Mouse (Mus musculus): ENCODE results near the gene Cdkn1a. TPM values are rescaled to one million over a fixed set of nuclear protein-coding genes. Genes with fewer than 3 reads are reported as not detected.
"Not testable (repeated sequence)": the region's sequence is repeated elsewhere in the genome, so short reads cannot be mapped to it uniquely, and the experiment has no call there.

Cdkn1a gene
- polyA plus RNA-seq, 1 experiment from 2014 or later = 10.1 TPM

DNA sequence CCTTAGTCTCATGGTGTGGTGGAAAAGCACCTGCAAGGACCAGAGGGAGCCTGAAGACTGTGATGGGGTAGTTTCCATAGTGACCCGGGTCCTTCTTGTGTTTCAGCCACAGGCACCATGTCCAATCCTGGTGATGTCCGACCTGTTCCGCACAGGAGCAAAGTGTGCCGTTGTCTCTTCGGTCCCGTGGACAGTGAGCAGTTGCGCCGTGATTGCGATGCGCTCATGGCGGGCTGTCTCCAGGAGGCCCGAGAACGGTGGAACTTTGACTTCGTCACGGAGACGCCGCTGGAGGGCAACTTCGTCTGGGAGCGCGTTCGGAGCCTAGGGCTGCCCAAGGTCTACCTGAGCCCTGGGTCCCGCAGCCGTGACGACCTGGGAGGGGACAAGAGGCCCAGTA, 7.5 kb downstream of the Cdkn1a start:
- no peak overlapping the region for H3K9ac ChIP-seq
- DNase-seq = no peak
- 0 out of 2 replicates have a peak, but pooled peaks cover 3% of the 10 kb centered on the region for H3K36me3 ChIP-seq
- no peaks in the 10 kb centered on the region for H3K9me3 ChIP-seq (replicated peaks)
- ATAC-seq (ENCODE audit: low read depth) = no peak
- WGBS (ENCODE audit: insufficient replicate concordance) = 84% methylated on average over 24 of the region's 24 CpGs
- H3K27me3 ChIP-seq = peaks cover 28% of the 10 kb centered on the region
- H3K4me1 ChIP-seq (replicated peaks) = peaks cover 29% of the 10 kb centered on the region
- H3K27ac ChIP-seq = no peak overlapping the region
- no peak overlapping the region for H3K4me2 ChIP-seq
- no peak overlapping the region for H3K4me3 ChIP-seq (replicated peaks)

DNA sequence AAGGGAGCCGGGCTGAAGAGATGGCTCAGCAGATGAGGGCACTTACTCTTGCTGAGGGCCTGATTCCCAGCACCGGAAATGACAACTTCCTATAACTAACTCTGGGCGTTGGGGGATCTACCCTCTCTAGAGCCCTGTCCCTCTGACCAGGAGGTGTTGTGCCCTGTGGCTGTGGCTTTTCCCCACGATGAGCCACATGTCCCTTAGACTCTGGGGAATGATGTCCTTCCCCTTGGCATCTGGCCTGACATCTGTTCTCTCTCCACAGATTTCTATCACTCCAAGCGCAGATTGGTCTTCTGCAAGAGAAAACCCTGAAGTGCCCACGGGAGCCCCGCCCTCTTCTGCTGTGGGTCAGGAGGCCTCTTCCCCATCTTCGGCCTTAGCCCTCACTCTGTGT, 8.3 kb downstream of the Cdkn1a start:
- no peak for DNase-seq
- ATAC-seq (ENCODE audit: low read depth) = no peak
- Histone ChIP-seq H3K4me1 (replicated peaks) (peaks cover 21% of the 10 kb centered on the region), H3K4me3 (replicated peaks) (no peak overlapping the region), H3K9me3 (replicated peaks) (no peaks in the 10 kb centered on the region), H3K27me3 (peaks cover 20% of the 10 kb centered on the region), H3K9ac (no peak overlapping the region), H3K36me3 (0 out of 2 replicates have a peak, but pooled peaks cover 3% of the 10 kb centered on the region), H3K27ac (no peak overlapping the region), H3K4me2 (no peak overlapping the region)
- WGBS (ENCODE audit: insufficient replicate concordance) = 33% methylated on average over 8 of the region's 8 CpGs

- peaks cover 5% of the 10 kb centered on the region; the same call in 1 of the 2 replicates for H3K27me3 ChIP-seq
- no peaks in the 10 kb centered on the region for H3K9me3 ChIP-seq (replicated peaks)
- H3K4me3 ChIP-seq (replicated peaks) = no peak overlapping the region
- WGBS (ENCODE audit: insufficient replicate concordance) = 81% methylated on average over 7 of the region's 7 CpGs
- no peak for ATAC-seq (ENCODE audit: low read depth)
- 0 out of 2 replicates have a peak, but pooled peaks cover 3% of the 10 kb centered on the region for H3K36me3 ChIP-seq
- H3K4me1 ChIP-seq (replicated peaks) = peaks cover 6% of the 10 kb centered on the region
- H3K9ac ChIP-seq = no peak overlapping the region
- H3K4me2 ChIP-seq = no peak overlapping the region
- H3K27ac ChIP-seq = no peak overlapping the region
- no peak for DNase-seq
Measured at GRCm38 (mm10) chr17:29100627-29101026, 9.9 kb downstream of the Cdkn1a start.

GRCm38 (mm10) chr17:29110356-29110755, 19.6 kb downstream of the Cdkn1a start:
- ATAC-seq (ENCODE audit: low read depth); H3K4me3 ChIP-seq (replicated peaks): not testable (repeated sequence)

DNA sequence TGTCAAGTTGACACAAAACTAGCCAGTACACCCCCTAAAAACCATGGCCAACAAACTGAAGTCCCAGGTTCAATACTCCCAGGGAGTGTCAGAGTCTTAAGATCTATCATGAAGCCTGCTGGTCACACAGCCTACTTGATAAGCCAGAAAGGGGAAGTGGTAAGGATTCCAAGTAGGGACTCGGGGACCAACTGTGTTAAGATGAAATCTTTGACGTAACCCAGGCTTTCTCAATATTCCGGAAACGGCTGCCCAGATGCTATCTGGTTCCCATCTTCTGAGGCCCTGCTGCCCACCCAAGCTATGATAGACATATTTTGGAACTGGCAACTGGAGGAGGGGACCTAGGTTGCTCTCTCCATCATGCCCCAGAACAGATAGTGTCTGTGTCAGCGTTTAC, 20.6 kb downstream of the Cdkn1a start:
- Histone ChIP-seq H3K27me3 (no peaks in the 10 kb centered on the region), H3K4me1 (replicated peaks) (0 out of 2 replicates have a peak, but pooled peaks cover 6% of the 10 kb centered on the region), H3K4me2 (no peak overlapping the region), H3K9ac (no peak overlapping the region), H3K9me3 (replicated peaks) (no peaks in the 10 kb centered on the region), H3K4me3 (replicated peaks) (no peak overlapping the region), H3K27ac (no peak overlapping the region), H3K36me3 (no peaks in the 10 kb centered on the region)
- DNase-seq = no peak
- no peak for ATAC-seq (ENCODE audit: low read depth)
- WGBS (ENCODE audit: insufficient replicate concordance) = 14% methylated on average over 5 of the region's 5 CpGs

More at GRCm38 (mm10) chr17:29110356-29110755, 19.6 kb downstream of the Cdkn1a start:
- H3K4me1 ChIP-seq (replicated peaks); DNase-seq; H3K9ac ChIP-seq; H3K36me3 ChIP-seq; H3K27me3 ChIP-seq; H3K9me3 ChIP-seq (replicated peaks); H3K4me2 ChIP-seq; H3K27ac ChIP-seq: not testable (repeated sequence)
- 61% methylated on average over 6 of the region's 6 CpGs for WGBS (ENCODE audit: insufficient replicate concordance)

DNA sequence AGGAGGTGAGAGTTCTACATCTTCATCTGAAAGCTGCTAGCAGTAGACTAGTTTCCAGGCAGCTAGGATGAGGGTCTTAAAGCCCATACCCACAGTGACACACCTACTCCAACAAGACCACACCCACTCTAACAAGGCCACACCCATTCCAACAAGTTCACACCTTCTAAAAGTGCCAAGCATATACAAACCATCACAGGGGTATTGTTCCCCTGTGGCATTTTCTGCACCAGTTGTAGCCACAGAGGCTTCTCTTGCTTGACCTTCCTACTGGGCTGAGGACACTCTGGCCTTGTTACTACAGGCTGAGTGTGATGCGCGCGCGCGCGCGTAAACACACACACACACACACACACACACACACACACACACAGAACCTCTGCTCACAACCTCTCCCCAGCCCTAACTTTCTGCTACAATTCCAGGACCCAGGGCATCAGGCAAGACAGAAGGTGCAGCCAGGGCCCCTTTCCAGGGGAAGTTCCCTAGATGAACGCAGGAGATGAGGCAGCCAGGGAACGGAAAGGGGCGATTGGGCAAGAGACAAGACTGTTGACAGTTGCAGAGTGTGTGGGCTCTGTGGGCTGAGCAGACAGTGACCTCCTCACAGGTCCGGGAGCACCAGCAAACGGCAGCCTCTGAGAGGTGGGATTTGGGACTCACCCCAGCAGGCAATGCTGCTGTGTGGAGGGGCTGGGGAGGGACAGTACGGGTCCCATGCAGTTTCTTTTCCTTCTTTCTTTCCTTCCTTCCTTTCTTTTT, 23.0 kb downstream of the Cdkn1a start, which contains the start of gene Rab44:
TSS of gene Rab44 (plus strand) at position 555 of the 762 bp plus-strand sequence.
- Histone ChIP-seq H3K27ac (no peak within 1 kb of the TSS), H3K27me3 (no peaks in the 10 kb centered on the region), H3K4me1 (replicated peaks) (0 out of 2 replicates have a peak, but pooled peaks cover 6% of the 10 kb centered on the region), H3K4me2 (no peak within 1 kb of the TSS), H3K4me3 (replicated peaks) (0 out of 2 replicates have a peak within 1 kb of the TSS, but pooled peaks have one; percentile 16), H3K36me3 (no peaks in the 10 kb centered on the region), H3K9ac (no peak within 1 kb of the TSS), H3K9me3 (replicated peaks) (no peaks in the 10 kb centered on the region)
- ATAC-seq (ENCODE audit: low read depth) (no peak), DNase-seq (no peak)
- WGBS (ENCODE audit: insufficient replicate concordance) = 47% methylated on average over 13 of the region's 13 CpGs

DNA sequence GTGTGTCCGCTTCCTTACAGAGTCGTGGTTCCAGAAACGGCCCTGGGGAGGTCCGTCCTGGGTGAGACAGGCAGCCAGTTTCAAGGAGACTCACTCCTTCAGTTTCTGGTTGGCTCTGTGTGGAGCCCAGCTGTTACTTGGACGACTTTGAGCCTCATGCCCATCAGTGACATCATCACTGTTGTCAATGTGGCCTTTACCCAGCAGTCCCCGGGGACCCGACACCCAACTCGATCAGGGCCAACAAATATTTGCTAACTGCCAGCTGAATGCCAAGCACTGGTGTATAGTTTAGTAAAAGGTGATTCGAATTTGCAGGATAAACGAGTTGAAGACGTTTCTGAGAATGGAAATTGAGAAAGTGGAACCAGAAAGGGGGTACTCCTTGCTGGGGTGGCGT, 25.2 kb downstream of the Cdkn1a start:
- 0 out of 2 replicates have a peak, but pooled peaks cover 6% of the 10 kb centered on the region for H3K4me1 ChIP-seq (replicated peaks)
- WGBS (ENCODE audit: insufficient replicate concordance) = 57% methylated on average over 12 of the region's 12 CpGs
- no peaks in the 10 kb centered on the region for H3K9me3 ChIP-seq (replicated peaks)
- peak overlapping the region; percentile 12; the same call in 1 of the 2 replicates for H3K4me2 ChIP-seq
- DNase-seq (no peak), ATAC-seq (ENCODE audit: low read depth) (no peak)
- no peak overlapping the region for H3K27ac ChIP-seq
- no peaks in the 10 kb centered on the region for H3K27me3 ChIP-seq
- no peak overlapping the region for H3K9ac ChIP-seq
- H3K36me3 ChIP-seq = no peaks in the 10 kb centered on the region
- H3K4me3 ChIP-seq (replicated peaks) = peak overlapping the region; percentile 16; the same call in 1 of the 2 replicates

- no peak overlapping the region for H3K27ac ChIP-seq
- 45% methylated on average over 8 of the region's 8 CpGs for WGBS (ENCODE audit: insufficient replicate concordance)
- ATAC-seq (ENCODE audit: low read depth) = no peak
Measured at GRCm38 (mm10) chr17:29117006-29117648, 26.4 kb downstream of the Cdkn1a start.

DNA sequence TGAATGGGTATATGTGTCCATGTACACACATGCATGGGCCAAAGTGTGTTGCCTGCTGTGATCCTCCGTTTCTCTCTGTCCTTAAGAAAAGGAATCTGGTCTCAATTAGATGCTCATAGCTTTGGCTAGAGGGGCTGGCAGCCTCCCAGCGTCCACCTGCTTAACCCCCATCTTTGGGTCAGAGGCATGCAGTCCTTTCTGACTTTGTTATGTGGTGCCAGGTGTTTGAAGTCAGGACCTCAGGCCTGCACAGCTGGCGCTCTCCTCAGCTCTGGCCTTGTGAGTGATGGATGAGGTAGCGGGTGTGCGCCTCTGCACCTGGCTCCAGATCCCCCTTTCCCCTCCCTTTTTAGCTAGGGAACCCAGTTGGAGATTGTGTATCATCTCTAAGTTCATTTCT, 27.3 kb downstream of the Cdkn1a start:
- ATAC-seq (ENCODE audit: low read depth) (no peak), DNase-seq (no peak)
- H3K36me3 ChIP-seq = no peaks in the 10 kb centered on the region
- H3K4me1 ChIP-seq (replicated peaks) = 0 out of 2 replicates have a peak, but pooled peaks cover 6% of the 10 kb centered on the region
- no peak overlapping the region for H3K9ac ChIP-seq
- H3K27me3 ChIP-seq = no peaks in the 10 kb centered on the region
- H3K9me3 ChIP-seq (replicated peaks) = no peaks in the 10 kb centered on the region
- no peak overlapping the region for H3K27ac ChIP-seq
- no peak overlapping the region for H3K4me2 ChIP-seq
- WGBS (ENCODE audit: insufficient replicate concordance) = 65% methylated on average over 5 of the region's 5 CpGs
- H3K4me3 ChIP-seq (replicated peaks) = no peak overlapping the region

More at GRCm38 (mm10) chr17:29117006-29117648, 26.4 kb downstream of the Cdkn1a start:
- no peaks in the 10 kb centered on the region for H3K27me3 ChIP-seq
- H3K4me1 ChIP-seq (replicated peaks) = 0 out of 2 replicates have a peak, but pooled peaks cover 6% of the 10 kb centered on the region
- H3K9me3 ChIP-seq (replicated peaks) = no peaks in the 10 kb centered on the region
- DNase-seq = no peak
- H3K36me3 ChIP-seq = no peaks in the 10 kb centered on the region
- H3K9ac ChIP-seq = no peak overlapping the region
- H3K4me2 ChIP-seq = peak overlapping the region; percentile 2; the same call in 1 of the 2 replicates
- H3K4me3 ChIP-seq (replicated peaks) = no peak overlapping the region

DNA sequence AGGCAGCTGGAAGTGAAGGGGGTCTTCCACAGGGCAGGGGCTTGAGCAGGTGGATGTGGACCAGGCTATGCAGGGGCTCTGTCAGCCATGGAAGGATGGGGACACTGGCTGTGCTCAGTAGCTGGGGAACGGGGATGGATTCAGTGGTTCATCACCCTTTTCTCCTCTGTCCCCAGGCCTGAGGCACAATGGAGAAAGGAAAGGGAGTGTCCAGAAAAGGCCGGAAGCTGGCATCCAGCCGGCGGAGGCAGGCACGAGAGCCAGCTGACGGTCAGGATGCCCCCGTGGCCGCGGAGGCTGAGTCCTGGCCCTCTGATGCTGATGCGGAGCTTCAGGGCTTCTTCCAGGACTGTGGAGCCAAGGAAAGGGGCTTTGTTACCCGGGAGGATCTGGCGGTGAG, 29.9 kb downstream of the Cdkn1a start:
- H3K9ac ChIP-seq = no peak overlapping the region
- no peak for DNase-seq
- no peak overlapping the region for H3K27ac ChIP-seq
- H3K4me1 ChIP-seq (replicated peaks) = peaks cover 6% of the 10 kb centered on the region
- WGBS (ENCODE audit: insufficient replicate concordance) = 70% methylated on average over 12 of the region's 12 CpGs
- no peak overlapping the region for H3K4me3 ChIP-seq (replicated peaks)
- no peak overlapping the region for H3K4me2 ChIP-seq
- H3K36me3 ChIP-seq = no peaks in the 10 kb centered on the region
- no peak for ATAC-seq (ENCODE audit: low read depth)
- H3K27me3 ChIP-seq = no peaks in the 10 kb centered on the region
- no peaks in the 10 kb centered on the region for H3K9me3 ChIP-seq (replicated peaks)

GRCm38 (mm10) chr17:29122817-29123216, 32.0 kb downstream of the Cdkn1a start:
- no peak overlapping the region for H3K27ac ChIP-seq
- H3K36me3 ChIP-seq = no peaks in the 10 kb centered on the region
- 60% methylated on average over 6 of the region's 6 CpGs for WGBS (ENCODE audit: insufficient replicate concordance)
- peaks cover 6% of the 10 kb centered on the region for H3K4me1 ChIP-seq (replicated peaks)
- no peaks in the 10 kb centered on the region for H3K9me3 ChIP-seq (replicated peaks)
- H3K4me3 ChIP-seq (replicated peaks) = no peak overlapping the region
- no peak for ATAC-seq (ENCODE audit: low read depth)
- no peaks in the 10 kb centered on the region for H3K27me3 ChIP-seq
- no peak overlapping the region for H3K9ac ChIP-seq
- no peak overlapping the region for H3K4me2 ChIP-seq
- DNase-seq = no peak
